Mouse (Mus musculus) heart, adult 9 months (tissue): ENCODE measurements around the gene Polr2c.
A peak's percentile ranks its signal among the peaks of the same experiment; 100 is the strongest.
"Not testable (repeated sequence)": the region's sequence is repeated elsewhere in the genome, so short reads cannot be mapped to it uniquely, and the experiment has no call there.

Experiments
- DNase-seq, 2 experiments: peaks; one replicate each; pipeline ENCODE4 v3.0.0; 2022; ENCODE audit warnings: low spot score in 2 of 2

Gene Polr2c

GRCm38 (mm10) chr8:94857346-94858173 lies at the start of gene Polr2c:
TSS of gene Polr2c (plus strand) at chr8:94857450.
- peak; percentile 80 to 88 for DNase-seq

GRCm38 (mm10) chr8:94807506-94807905 lies 49.7 kb upstream of the Polr2c start:
- no peak for DNase-seq

GRCm38 (mm10) chr8:94808372-94808771 lies 48.9 kb upstream of the Polr2c start:
- DNase-seq = no peak

- no peak for DNase-seq
Observed at GRCm38 (mm10) chr8:94810153-94810552, 47.1 kb upstream of the Polr2c start, which contains the start of gene Ccl17. TSS of gene Ccl17 (plus strand) at chr8:94810453.

- DNase-seq = no peak
Observed at GRCm38 (mm10) chr8:94810855-94811254, 46.4 kb upstream of the Polr2c start.

- no peak for DNase-seq
Observed at GRCm38 (mm10) chr8:94811654-94812053, 45.6 kb upstream of the Polr2c start.

GRCm38 (mm10) chr8:94812645-94813098 lies 44.6 kb upstream of the Polr2c start:
- DNase-seq = peak; percentile 67 to 90

GRCm38 (mm10) chr8:94814556-94814955 lies 42.7 kb upstream of the Polr2c start:
- DNase-seq = no peak

- DNase-seq = no peak
Observed at GRCm38 (mm10) chr8:94817933-94818332, 39.3 kb upstream of the Polr2c start.

GRCm38 (mm10) chr8:94819671-94820179 lies 37.5 kb upstream of the Polr2c start:
- no peak for DNase-seq

GRCm38 (mm10) chr8:94820553-94820952 lies 36.7 kb upstream of the Polr2c start:
- no peak for DNase-seq

GRCm38 (mm10) chr8:94821381-94821780 lies 35.9 kb upstream of the Polr2c start:
- DNase-seq = no peak

GRCm38 (mm10) chr8:94822637-94823560 lies 34.4 kb upstream of the Polr2c start:
- DNase-seq = peak in 1 of 2 experiments; percentile 53

- DNase-seq = no peak
Observed at GRCm38 (mm10) chr8:94825170-94825569, 32.1 kb upstream of the Polr2c start.

- DNase-seq = no peak
Observed at GRCm38 (mm10) chr8:94826210-94826609, 31.0 kb upstream of the Polr2c start.

GRCm38 (mm10) chr8:94828284-94828683 lies 29.0 kb upstream of the Polr2c start:
- DNase-seq = no peak

- DNase-seq = not testable (repeated sequence)
Observed at GRCm38 (mm10) chr8:94833901-94834405, 23.3 kb upstream of the Polr2c start.

GRCm38 (mm10) chr8:94835751-94836150 lies 21.5 kb upstream of the Polr2c start:
- DNase-seq = not testable (repeated sequence)

- DNase-seq = no peak
Observed at GRCm38 (mm10) chr8:94836456-94837240, 20.6 kb upstream of the Polr2c start.

GRCm38 (mm10) chr8:94837662-94838574 lies 19.3 kb upstream of the Polr2c start, which contains the start of the genes Coq9 and Ciapin1:
TSS of gene Coq9 (plus strand) at chr8:94838321.
TSS of gene Ciapin1 (minus strand) at chr8:94838358.
- peak; percentile 94 to 95 for DNase-seq
